8 mouse cellular contexts compared by ENCODE assay signal in genomic region chr5:30870131-30870406, GRCm38 (mm10). TPM values are rescaled to one million over a fixed set of nuclear protein-coding genes. Genes with fewer than 3 reads are reported as not detected.
DNase-seq lines count a peak whose midpoint lies in the region; ATAC-seq and TF ChIP-seq lines count a peak whose summit lies in the region.

No protein-coding gene starts in this region.

- no peaks in the 10 kb centered on the region for H3K9me3 ChIP-seq in hindbrain, embryonic 13.5 days
- no peaks in the 10 kb centered on the region for H3K9me3 ChIP-seq in midbrain, embryonic 13.5 days

- peak overlapping the region; percentile 96 for H3K4me3 ChIP-seq in kidney, adult 2 months (ENCODE audit: insufficient read depth, low read depth, low read length)
- peak overlapping the region; percentile 91 for H3K4me3 ChIP-seq in bone marrow macrophage, adult 2 months (ENCODE audit: insufficient read depth, low read length)
- peak overlapping the region; percentile 76 for H3K4me3 ChIP-seq in hindbrain, embryonic 13.5 days
- peak overlapping the region; percentile 88 for H3K4me3 ChIP-seq in midbrain, embryonic 13.5 days (replicated peaks)

- peaks cover 4% of the 10 kb centered on the region for H3K36me3 ChIP-seq in kidney, adult 2 months (ENCODE audit: control insufficient read depth, insufficient read depth, low read length)
- peaks cover 64% of the 10 kb centered on the region for H3K36me3 ChIP-seq in hindbrain, embryonic 13.5 days
- peaks cover 66% of the 10 kb centered on the region for H3K36me3 ChIP-seq in midbrain, embryonic 13.5 days

- no peaks in the 10 kb centered on the region; the same call in 1 of the 2 replicates for H3K4me1 ChIP-seq in kidney, adult 2 months (ENCODE audit: control insufficient read depth, insufficient read depth, low read length)
- peaks cover 42% of the 10 kb centered on the region for H3K4me1 ChIP-seq in bone marrow macrophage, adult 2 months (ENCODE audit: control insufficient read depth, insufficient read depth, low read length)
- H3K4me1 ChIP-seq in hindbrain, embryonic 13.5 days (replicated peaks): peaks cover 26% of the 10 kb centered on the region
- peaks cover 21% of the 10 kb centered on the region for H3K4me1 ChIP-seq in midbrain, embryonic 13.5 days (replicated peaks)

- peak overlapping the region; percentile 90 for H3K9ac ChIP-seq in hindbrain, embryonic 13.5 days
- H3K9ac ChIP-seq in midbrain, embryonic 13.5 days (replicated peaks): peak overlapping the region; percentile 93

- WGBS in kidney, adult 2 months: 7% methylated on average over 2 of the region's 2 CpGs
- WGBS in hindbrain, embryonic 13.5 days: 26% methylated on average over 2 of the region's 2 CpGs
- 28% methylated on average over 2 of the region's 2 CpGs for WGBS in midbrain, embryonic 13.5 days

- no peaks in the 10 kb centered on the region for H3K27me3 ChIP-seq in kidney, adult 2 months (replicated peaks; ENCODE audit: control insufficient read depth, insufficient read depth, low read length)
- H3K27me3 ChIP-seq in hindbrain, embryonic 13.5 days: no peaks in the 10 kb centered on the region
- no peaks in the 10 kb centered on the region for H3K27me3 ChIP-seq in midbrain, embryonic 13.5 days

- DNase-seq in kidney, adult 2 months: no peak
- no peak for DNase-seq in kidney, postnatal 36 days
- no peak for DNase-seq in layer of hippocampus, adult 8-10 months (ENCODE audit: low spot score in 2 of 2)
- DNase-seq in urinary bladder, adult 18-20 months (ENCODE audit: low spot score in 2 of 2): no peak
- DNase-seq in right cerebral cortex, postnatal 36 days (ENCODE audit: low spot score in 2 of 2): no peak

- 0 out of 2 replicates have a peak overlapping the region, but pooled peaks have one; percentile 40 for H3K27ac ChIP-seq in kidney, adult 2 months (ENCODE audit: insufficient read depth, low read depth, low read length)
- H3K27ac ChIP-seq in bone marrow macrophage, adult 2 months (ENCODE audit: insufficient read depth, low read depth, low read length): no peak overlapping the region
- H3K27ac ChIP-seq in hindbrain, embryonic 13.5 days: peak overlapping the region; percentile 80
- no peak overlapping the region for H3K27ac ChIP-seq in midbrain, embryonic 13.5 days

- H3K4me2 ChIP-seq in hindbrain, embryonic 13.5 days: peak overlapping the region; percentile 87
- peak overlapping the region; percentile 80 for H3K4me2 ChIP-seq in midbrain, embryonic 13.5 days (replicated peaks)

- no peak for TF ChIP-seq CTCF in kidney, adult 2 months (conservative IDR thresholded peaks at IDR 0.05; ENCODE audit: insufficient read depth, insufficient read length, low read depth, low read length)
- TF ChIP-seq CTCF in bone marrow macrophage, adult 2 months (IDR thresholded peaks at IDR 0.05; ENCODE audit: low read depth, low read length): no peak

- no peak for TF ChIP-seq POLR2A in kidney, adult 2 months (IDR thresholded peaks at IDR 0.05; ENCODE audit: low read depth, low read length)
- no peak for TF ChIP-seq POLR2A in bone marrow macrophage, adult 2 months (IDR thresholded peaks at IDR 0.05; ENCODE audit: borderline replicate concordance, low read depth, low read length)

- no peak for ATAC-seq in hindbrain, embryonic 13.5 days (ENCODE audit: low FRiP score)
- no peak for ATAC-seq in midbrain, embryonic 13.5 days

RNA-seq across cellular contexts. Expression of gene Tmem214, which starts 2.3 kb away (rescaled TPM):
- polyA plus RNA-seq in kidney, adult 2 months (2012; rRNA removed): 81.3 and 92.5 TPM in 2 replicates
- polyA plus RNA-seq in bone marrow macrophage, adult 2 months (2012; ENCODE audit: insufficient read depth, insufficient read length, missing spikeins): 43.0 and 57.9 TPM in 2 replicates
- polyA plus RNA-seq in hindbrain, embryonic 13.5 days (2015; fragmentation: Nextera tagmentation; extraction: Ambion mirVana): 59.5 and 61.9 TPM in 2 replicates
- polyA plus RNA-seq in midbrain, embryonic 13.5 days (2015; fragmentation: Nextera tagmentation; extraction: Ambion mirVana): 57.7 and 59.7 TPM in 2 replicates
- total RNA-seq in layer of hippocampus, adult 8-10 months (2022): 10 to 100 TPM; 54.0 to 81.0 (median 67.7) TPM

RNA-seq across cellular contexts. Expression of gene Agbl5, which starts 18.4 kb away (rescaled TPM):
- 22.6 and 24.1 TPM in 2 replicates for polyA plus RNA-seq in kidney, adult 2 months (2012; rRNA removed)
- polyA plus RNA-seq in bone marrow macrophage, adult 2 months (2012; ENCODE audit: insufficient read depth, insufficient read length, missing spikeins): 5.8 and 6.5 TPM in 2 replicates
- polyA plus RNA-seq in hindbrain, embryonic 13.5 days (2015; fragmentation: Nextera tagmentation; extraction: Ambion mirVana): 23.6 and 24.8 TPM in 2 replicates
- polyA plus RNA-seq in midbrain, embryonic 13.5 days (2015; fragmentation: Nextera tagmentation; extraction: Ambion mirVana): 23.3 and 29.2 TPM in 2 replicates
- 10 to 100 TPM; 14.4 to 19.3 (median 16.2) TPM for total RNA-seq in layer of hippocampus, adult 8-10 months (2022)

RNA-seq across cellular contexts. Expression of gene Ost4, which starts 37.5 kb away (rescaled TPM):
- polyA plus RNA-seq in kidney, adult 2 months (2012; rRNA removed): 377 and 422 TPM in 2 replicates
- 317 and 358 TPM in 2 replicates for polyA plus RNA-seq in bone marrow macrophage, adult 2 months (2012; ENCODE audit: insufficient read depth, insufficient read length, missing spikeins)
- polyA plus RNA-seq in hindbrain, embryonic 13.5 days (2015; fragmentation: Nextera tagmentation; extraction: Ambion mirVana): 272 and 289 TPM in 2 replicates
- 270 and 306 TPM in 2 replicates for polyA plus RNA-seq in midbrain, embryonic 13.5 days (2015; fragmentation: Nextera tagmentation; extraction: Ambion mirVana)
- total RNA-seq in layer of hippocampus, adult 8-10 months (2022): 100 to 1,000 TPM in 1 of 4 experiments, 10 to 100 TPM in 3; 78.4 to 104 (median 90.6) TPM

RNA-seq across cellular contexts. Expression of gene Emilin1, which starts 43.1 kb away (rescaled TPM):
- polyA plus RNA-seq in kidney, adult 2 months (2012; rRNA removed): 55.6 and 63.8 TPM in 2 replicates
- polyA plus RNA-seq in bone marrow macrophage, adult 2 months (2012; ENCODE audit: insufficient read depth, insufficient read length, missing spikeins): 29.1 and 37.2 TPM in 2 replicates
- 23.6 and 30.2 TPM in 2 replicates for polyA plus RNA-seq in hindbrain, embryonic 13.5 days (2015; fragmentation: Nextera tagmentation; extraction: Ambion mirVana)
- 14.1 and 16.6 TPM in 2 replicates for polyA plus RNA-seq in midbrain, embryonic 13.5 days (2015; fragmentation: Nextera tagmentation; extraction: Ambion mirVana)
- total RNA-seq in layer of hippocampus, adult 8-10 months (2022): 1 to 10 TPM; 2.1 to 3.1 (median 2.6) TPM

RNA-seq across cellular contexts. Expression of gene Khk, which starts 51.2 kb away (rescaled TPM):
- 1,147 and 1,266 TPM in 2 replicates for polyA plus RNA-seq in kidney, adult 2 months (2012; rRNA removed)
- polyA plus RNA-seq in bone marrow macrophage, adult 2 months (2012; ENCODE audit: insufficient read depth, insufficient read length, missing spikeins): 29.8 and 38.9 TPM in 2 replicates
- 8.7 and 9.1 TPM in 2 replicates for polyA plus RNA-seq in hindbrain, embryonic 13.5 days (2015; fragmentation: Nextera tagmentation; extraction: Ambion mirVana)
- 5.6 and 6.8 TPM in 2 replicates for polyA plus RNA-seq in midbrain, embryonic 13.5 days (2015; fragmentation: Nextera tagmentation; extraction: Ambion mirVana)
- total RNA-seq in layer of hippocampus, adult 8-10 months (2022): 10 to 100 TPM; 13.2 to 23.8 (median 16.8) TPM

Comparison
In these comparisons a context has a peak if more than half of its experiments do, and no peak if none do; other contexts are left out.
1. H3K27ac ChIP-seq: peak in kidney, adult 2 months (single experiment) and hindbrain, embryonic 13.5 days (single experiment); none in bone marrow macrophage, adult 2 months (single experiment) and midbrain, embryonic 13.5 days (single experiment).
2. Peak in every context shown above with its lines, with median percentiles within 50 percentile points of each other: H3K4me3 ChIP-seq.